Mouse (Mus musculus): ENCODE results near the gene Rnf227. TPM values are rescaled to one million over a fixed set of nuclear protein-coding genes. Genes with fewer than 3 reads are reported as not detected.

Rnf227 gene
- polyA plus RNA-seq, 1 experiment = 2.5 TPM

DNA sequence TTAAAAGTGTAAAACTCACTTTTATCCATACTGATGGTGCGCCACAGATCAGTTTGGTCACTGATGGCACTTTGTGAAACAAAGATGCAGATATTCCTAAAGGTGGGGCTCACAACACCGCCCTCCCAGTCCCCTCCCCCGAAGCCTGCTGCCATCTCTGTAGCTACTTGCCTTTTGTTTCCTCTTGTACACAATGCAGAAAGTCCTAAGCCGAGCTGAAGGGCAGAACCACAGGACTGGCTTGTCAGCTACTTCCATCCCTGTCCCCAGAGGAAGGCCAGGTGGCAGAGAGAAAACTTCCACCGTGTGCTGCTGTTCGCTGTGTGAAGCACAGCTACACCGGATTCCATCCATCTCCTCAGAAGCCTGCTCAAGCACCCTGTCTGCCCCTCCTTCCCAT lies 42.0 kb upstream of the Rnf227 start:
- Histone ChIP-seq H3K27me3 (ENCODE audit: control insufficient read depth, insufficient read depth, insufficient read length) (no peaks in the 10 kb centered on the region), H3ac (ENCODE audit: control insufficient read depth, insufficient read length) (no peak overlapping the region), H3K36me3 (ENCODE audit: control insufficient read depth, insufficient read depth) (peaks cover 12% of the 10 kb centered on the region), H3K4me3 (no peak overlapping the region), H3K79me2 (ENCODE audit: control insufficient read depth, insufficient read depth) (no peaks in the 10 kb centered on the region), H3K4me2 (ENCODE audit: low read depth) (no peak overlapping the region)
- TF ChIP-seq E2F4 (IDR thresholded peaks at IDR 0.05; ENCODE audit: insufficient read depth) (no peak), POLR2A (IDR thresholded peaks at IDR 0.05; ENCODE audit: insufficient read length, low read depth) (no peak), TCF3 (IDR thresholded peaks at IDR 0.05; ENCODE audit: insufficient read length, low read depth) (no peak), POLR2AphosphoS2 (IDR thresholded peaks at IDR 0.05; ENCODE audit: insufficient read length, low read depth) (no peak), MYOD1 (IDR thresholded peaks at IDR 0.05; ENCODE audit: control insufficient read depth in 1 of 3, insufficient read length in 2 of 3, low read depth in 2 of 3) (no peak), MAX (IDR thresholded peaks at IDR 0.05; ENCODE audit: low read depth) (no peak), CEBPB (IDR thresholded peaks at IDR 0.05; ENCODE audit: insufficient read depth, poor library complexity, severe bottlenecking) (no peak), REST (IDR thresholded peaks at IDR 0.05; ENCODE audit: insufficient read depth, insufficient read length) (no peak), MYOG (IDR thresholded peaks at IDR 0.05; ENCODE audit: control insufficient read depth in 1 of 3, insufficient read depth in 1 of 3, insufficient read length in 2 of 3, low read depth in 2 of 3) (no peak), SRF (IDR thresholded peaks at IDR 0.05; ENCODE audit: control insufficient read depth, insufficient read length, low read depth) (no peak), TCF12 (IDR thresholded peaks at IDR 0.05; ENCODE audit: insufficient read depth, poor library complexity, severe bottlenecking) (no peak)

DNA sequence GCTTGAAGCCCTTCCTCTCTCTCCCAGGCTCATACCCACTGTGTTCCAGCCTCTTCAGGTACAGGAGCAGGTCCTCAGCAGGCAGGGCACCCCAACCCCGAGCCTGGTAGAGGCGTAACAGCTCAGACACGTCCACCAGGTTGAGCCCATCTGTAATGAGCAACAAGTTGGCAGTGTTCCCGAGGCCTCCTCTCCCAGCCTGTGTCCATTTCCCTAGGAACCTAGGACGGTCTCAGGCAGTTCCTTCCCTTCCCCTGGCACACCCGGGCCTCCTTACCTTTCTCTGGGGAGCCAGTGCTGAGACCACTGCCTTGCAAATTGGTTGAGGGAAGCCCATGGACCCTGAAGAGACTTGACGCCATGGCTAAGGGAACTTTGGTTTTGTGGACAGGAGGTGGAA lies 37.4 kb upstream of the Rnf227 start:
- Histone ChIP-seq H3ac (ENCODE audit: control insufficient read depth, insufficient read length) (no peak overlapping the region), H3K27me3 (ENCODE audit: control insufficient read depth, insufficient read depth, insufficient read length) (no peaks in the 10 kb centered on the region), H3K36me3 (ENCODE audit: control insufficient read depth, insufficient read depth) (peaks cover 18% of the 10 kb centered on the region), H3K79me2 (ENCODE audit: control insufficient read depth, insufficient read depth) (no peaks in the 10 kb centered on the region), H3K4me3 (no peak overlapping the region), H3K4me2 (ENCODE audit: low read depth) (no peak overlapping the region)
- TF ChIP-seq TCF3 (IDR thresholded peaks at IDR 0.05; ENCODE audit: insufficient read length, low read depth) (no peak), MAX (IDR thresholded peaks at IDR 0.05; ENCODE audit: low read depth) (no peak), SRF (IDR thresholded peaks at IDR 0.05; ENCODE audit: control insufficient read depth, insufficient read length, low read depth) (no peak), USF1 (IDR thresholded peaks at IDR 0.05; ENCODE audit: low read depth) (no peak), POLR2A (IDR thresholded peaks at IDR 0.05; ENCODE audit: insufficient read length, low read depth) (no peak), TCF12 (IDR thresholded peaks at IDR 0.05; ENCODE audit: insufficient read depth, poor library complexity, severe bottlenecking) (no peak), MYOG (IDR thresholded peaks at IDR 0.05; ENCODE audit: control insufficient read depth in 1 of 3, insufficient read depth in 1 of 3, insufficient read length in 2 of 3, low read depth in 2 of 3) (no peak), MYOD1 (IDR thresholded peaks at IDR 0.05; ENCODE audit: control insufficient read depth in 1 of 3, insufficient read length in 2 of 3, low read depth in 2 of 3) (no peak), POLR2AphosphoS2 (IDR thresholded peaks at IDR 0.05; ENCODE audit: insufficient read length, low read depth) (no peak), CEBPB (IDR thresholded peaks at IDR 0.05; ENCODE audit: insufficient read depth, poor library complexity, severe bottlenecking) (no peak), E2F4 (IDR thresholded peaks at IDR 0.05; ENCODE audit: insufficient read depth) (no peak), REST (IDR thresholded peaks at IDR 0.05; ENCODE audit: insufficient read depth, insufficient read length) (no peak)

DNA sequence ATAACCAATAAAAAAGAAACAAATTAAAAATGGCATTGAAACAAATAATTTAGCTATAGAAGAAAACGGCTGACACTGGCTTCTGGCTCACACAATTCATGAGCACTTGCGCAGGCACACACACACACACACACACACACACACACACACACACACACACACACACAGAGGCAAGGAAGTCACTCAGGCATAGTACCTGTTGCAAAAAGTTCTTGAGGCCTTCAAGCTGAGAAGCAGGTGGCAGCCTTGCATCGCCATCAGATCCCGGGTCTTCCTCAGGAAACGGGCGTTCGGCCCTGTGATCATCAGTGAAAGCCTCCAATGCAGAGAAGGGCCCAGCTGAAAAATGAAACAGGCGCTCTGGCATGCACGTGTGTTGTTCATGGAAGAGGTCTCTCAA lies 35.0 kb upstream of the Rnf227 start:
- H3K79me2 ChIP-seq (ENCODE audit: control insufficient read depth, insufficient read depth) = no peaks in the 10 kb centered on the region
- no peak overlapping the region for H3K4me3 ChIP-seq
- no peak for TF ChIP-seq POLR2AphosphoS2 (IDR thresholded peaks at IDR 0.05; ENCODE audit: insufficient read length, low read depth)
- TF ChIP-seq USF1 (IDR thresholded peaks at IDR 0.05; ENCODE audit: low read depth) = no peak
- TF ChIP-seq TCF12 (IDR thresholded peaks at IDR 0.05; ENCODE audit: insufficient read depth, poor library complexity, severe bottlenecking) = no peak
- no peak for TF ChIP-seq TCF3 (IDR thresholded peaks at IDR 0.05; ENCODE audit: insufficient read length, low read depth)
- TF ChIP-seq MYOG (IDR thresholded peaks at IDR 0.05; ENCODE audit: control insufficient read depth in 1 of 3, insufficient read depth in 1 of 3, insufficient read length in 2 of 3, low read depth in 2 of 3) = no peak
- no peak for TF ChIP-seq SRF (IDR thresholded peaks at IDR 0.05; ENCODE audit: control insufficient read depth, insufficient read length, low read depth)
- no peak for TF ChIP-seq MAX (IDR thresholded peaks at IDR 0.05; ENCODE audit: low read depth)
- no peak for TF ChIP-seq REST (IDR thresholded peaks at IDR 0.05; ENCODE audit: insufficient read depth, insufficient read length)
- no peak for TF ChIP-seq E2F4 (IDR thresholded peaks at IDR 0.05; ENCODE audit: insufficient read depth)
- no peak for TF ChIP-seq MYOD1 (IDR thresholded peaks at IDR 0.05; ENCODE audit: control insufficient read depth in 1 of 3, insufficient read length in 2 of 3, low read depth in 2 of 3)
- no peak for TF ChIP-seq CEBPB (IDR thresholded peaks at IDR 0.05; ENCODE audit: insufficient read depth, poor library complexity, severe bottlenecking)
- no peak for TF ChIP-seq POLR2A (IDR thresholded peaks at IDR 0.05; ENCODE audit: insufficient read length, low read depth)
- H3K27me3 ChIP-seq (ENCODE audit: control insufficient read depth, insufficient read depth, insufficient read length) = no peaks in the 10 kb centered on the region
- no peak overlapping the region for H3ac ChIP-seq (ENCODE audit: control insufficient read depth, insufficient read length)
- H3K4me2 ChIP-seq (ENCODE audit: low read depth) = no peak overlapping the region
- H3K36me3 ChIP-seq (ENCODE audit: control insufficient read depth, insufficient read depth) = peaks cover 19% of the 10 kb centered on the region

DNA sequence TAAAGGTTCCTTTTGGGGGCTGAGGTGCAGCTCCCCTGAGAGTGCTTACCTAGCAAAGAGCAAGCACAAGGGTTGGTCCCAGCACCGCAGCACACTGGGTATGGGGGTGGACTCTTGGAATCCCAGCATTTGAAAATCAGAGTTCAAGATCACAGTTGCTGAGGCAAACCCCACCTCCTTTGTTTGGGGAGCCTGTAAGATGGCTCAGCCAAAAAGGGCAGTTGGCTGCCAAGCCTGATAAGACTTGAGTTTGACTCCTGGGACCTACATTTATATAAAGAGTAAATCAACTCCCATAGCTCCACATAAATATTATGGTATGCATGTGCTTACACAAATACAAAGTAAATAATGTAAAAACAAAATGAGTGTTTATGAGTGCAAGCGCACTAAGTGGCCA lies 34.2 kb upstream of the Rnf227 start:
- Histone ChIP-seq H3K4me2 (ENCODE audit: low read depth) (no peak overlapping the region), H3K27me3 (ENCODE audit: control insufficient read depth, insufficient read depth, insufficient read length) (no peaks in the 10 kb centered on the region), H3K4me3 (no peak overlapping the region), H3K36me3 (ENCODE audit: control insufficient read depth, insufficient read depth) (peaks cover 24% of the 10 kb centered on the region), H3ac (ENCODE audit: control insufficient read depth, insufficient read length) (no peak overlapping the region), H3K79me2 (ENCODE audit: control insufficient read depth, insufficient read depth) (no peaks in the 10 kb centered on the region)
- TF ChIP-seq REST (IDR thresholded peaks at IDR 0.05; ENCODE audit: insufficient read depth, insufficient read length) (no peak), CEBPB (IDR thresholded peaks at IDR 0.05; ENCODE audit: insufficient read depth, poor library complexity, severe bottlenecking) (no peak), POLR2AphosphoS2 (IDR thresholded peaks at IDR 0.05; ENCODE audit: insufficient read length, low read depth) (no peak), MAX (IDR thresholded peaks at IDR 0.05; ENCODE audit: low read depth) (no peak), MYOD1 (IDR thresholded peaks at IDR 0.05; ENCODE audit: control insufficient read depth in 1 of 3, insufficient read length in 2 of 3, low read depth in 2 of 3) (no peak), MYOG (IDR thresholded peaks at IDR 0.05; ENCODE audit: control insufficient read depth in 1 of 3, insufficient read depth in 1 of 3, insufficient read length in 2 of 3, low read depth in 2 of 3) (no peak), E2F4 (IDR thresholded peaks at IDR 0.05; ENCODE audit: insufficient read depth) (no peak)

All from myocyte (in vitro differentiated cells).